Mouse (Mus musculus) hindbrain, embryonic 11.5 days (tissue): ENCODE measurements around the gene Rsrc2. TPM values are rescaled to one million over a fixed set of nuclear protein-coding genes. Genes with fewer than 3 reads are reported as not detected.

Experiments used
- ATAC-seq: fragments of 200-750 bp; cut with Nextera tagmentation; 2 replicates; pipeline ENCODE4 v1.8.0; 2017; ENCODE audit warnings: mild to moderate bottlenecking, moderate TSS enrichment, moderate library complexity; ENCODE audit not compliant: low FRiP score
- DNase-seq: peaks from one replicate; pipeline ENCODE4 v3.0.0-alpha.2; 2015; ENCODE audit warnings: low spot score
- H3K27ac ChIP-seq: fragments of 300-500 bp; sonication (generic); 2 replicates; pipeline ENCODE4 v1.5.1; 2014; ENCODE audit warnings: mild to moderate bottlenecking, low read depth, low read length
- H3K27me3 ChIP-seq: fragments of 300-500 bp; sonication (generic); 2 replicates; pipeline ENCODE4 v1.6.1; 2014; ENCODE audit warnings: mild to moderate bottlenecking, low read length, moderate library complexity, mixed read lengths; ENCODE audit not compliant: control insufficient read depth, insufficient read depth
- H3K36me3 ChIP-seq: fragments of 300-500 bp; sonication (generic); 2 replicates; pipeline ENCODE4 v1.6.1; 2014; ENCODE audit warnings: mild to moderate bottlenecking, low read length, moderate library complexity, mixed read lengths; ENCODE audit not compliant: control insufficient read depth, insufficient read depth
- H3K4me1 ChIP-seq: fragments of 300-500 bp; sonication (generic); replicated peaks from 2 replicates; pipeline ENCODE4 v1.6.1; 2014; ENCODE audit warnings: low read length, mixed read lengths; ENCODE audit not compliant: control insufficient read depth, insufficient read depth
- H3K4me2 ChIP-seq: fragments of 300-500 bp; sonication (generic); replicated peaks from 2 replicates; pipeline ENCODE4 v1.6.1; 2014; ENCODE audit warnings: mild to moderate bottlenecking, low read depth, low read length
- H3K4me3 ChIP-seq: fragments of 300-500 bp; sonication (generic); 2 replicates; pipeline ENCODE4 v1.5.1; 2014; ENCODE audit warnings: low read depth, low read length
- H3K9ac ChIP-seq: fragments of 300-500 bp; sonication (generic); 2 replicates; pipeline ENCODE4 v1.6.1; 2014; ENCODE audit warnings: low read depth, low read length
- H3K9me3 ChIP-seq: fragments of 300-500 bp; sonication (generic); 2 replicates; pipeline ENCODE4 v1.6.1; 2016; ENCODE audit warnings: low read length; ENCODE audit not compliant: control insufficient read depth
- WGBS: fragments of 180-500 bp; shearing (Covaris S2); extraction: QIAGEN DNeasy Blood & Tissue Kit; methylation state at CpG from one replicate; pipeline ENCODE4 v1.1.7; 2014; 5-methylcytosine and 5-hydroxymethylcytosine counted together
- polyA plus RNA-seq: library from polyadenylated mRNA; unstranded; fragments of >200 nt; fragmentation: Nextera tagmentation; extraction: Ambion mirVana; gene quantifications from 2 replicates; pipeline ENCODE4 v1.2.1, GENCODE M21; 2014

The Rsrc2 gene
- polyA plus RNA-seq, 1 experiment from 2014 or later: 183 TPM

DNA sequence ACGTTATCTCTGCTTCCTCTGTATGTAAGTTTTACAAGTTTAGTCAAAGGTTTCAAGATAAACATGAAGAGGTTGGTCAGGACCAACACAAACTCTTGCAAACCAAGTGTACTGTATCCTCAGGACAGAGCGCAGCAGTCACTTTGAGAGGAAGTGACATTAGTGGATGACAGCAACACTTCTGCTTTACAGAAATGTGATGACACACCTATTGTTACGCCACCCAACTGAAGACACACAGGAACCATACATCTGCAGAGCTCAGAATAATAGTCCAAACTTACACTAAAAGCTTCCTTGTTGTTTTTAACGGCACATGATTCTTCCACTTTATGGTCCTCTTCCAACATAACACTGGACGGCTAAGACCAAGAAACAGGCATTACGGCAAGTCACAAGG lies 35.4 kb downstream of the Rsrc2 start:
- Histone ChIP-seq H3K4me3 (no peak overlapping the region), H3K9ac (no peak overlapping the region), H3K27ac (no peak overlapping the region), H3K4me2 (no peak overlapping the region), H3K36me3 (peaks cover 19% of the 10 kb centered on the region), H3K27me3 (no peaks in the 10 kb centered on the region), H3K9me3 (no peaks in the 10 kb centered on the region), H3K4me1 (no peaks in the 10 kb centered on the region)
- DNase-seq (no peak), ATAC-seq (no peak)
- 93% methylated on average over 6 of the region's 6 CpGs for WGBS

DNA sequence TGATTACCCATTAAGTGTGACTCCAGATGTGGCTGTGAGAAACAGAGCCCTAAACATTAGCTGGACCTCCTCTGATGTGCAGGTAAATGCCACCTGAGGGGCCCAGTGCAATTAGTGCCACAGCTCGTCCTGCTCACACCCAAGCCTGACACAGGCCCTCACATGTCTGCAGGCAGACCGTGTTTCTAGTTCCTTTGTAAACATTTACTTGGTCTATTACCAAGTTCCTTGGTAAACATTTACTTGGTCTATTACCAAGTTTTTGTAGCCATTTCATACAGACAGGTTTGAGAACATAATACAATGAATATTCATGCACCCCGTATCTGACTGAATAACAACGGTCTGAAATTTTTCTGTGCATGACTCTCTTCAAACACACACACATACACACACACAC lies 39.6 kb downstream of the Rsrc2 start:
- peaks cover 35% of the 10 kb centered on the region for H3K36me3 ChIP-seq
- WGBS: 91% methylated on average over 4 of the region's 4 CpGs
- no peak overlapping the region for H3K27ac ChIP-seq
- ATAC-seq (no peak), DNase-seq (no peak)
- H3K9me3 ChIP-seq: no peaks in the 10 kb centered on the region
- no peak overlapping the region for H3K4me3 ChIP-seq
- no peak overlapping the region for H3K4me2 ChIP-seq
- H3K4me1 ChIP-seq: no peaks in the 10 kb centered on the region
- no peaks in the 10 kb centered on the region for H3K27me3 ChIP-seq
- H3K9ac ChIP-seq: no peak overlapping the region

DNA sequence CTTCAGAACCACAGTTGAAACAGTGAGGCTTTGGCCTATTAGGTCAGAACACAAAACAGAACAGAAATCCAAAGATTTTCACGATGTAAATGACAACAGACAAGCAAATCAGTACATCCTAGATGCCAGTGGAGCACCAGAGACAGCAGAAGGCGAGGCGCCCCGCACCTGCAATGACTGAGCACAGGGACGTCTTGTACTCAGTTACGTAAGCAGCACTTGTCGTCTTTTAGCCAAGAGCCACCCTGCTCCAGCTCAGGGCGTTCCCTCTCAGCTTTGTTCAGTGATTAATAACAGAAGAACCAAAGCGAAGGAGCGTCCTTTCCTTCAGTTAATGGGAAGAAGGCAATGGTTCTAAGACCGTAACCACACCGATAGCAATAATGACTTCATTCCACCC lies 40.6 kb downstream of the Rsrc2 start:
- ATAC-seq: no peak
- Histone ChIP-seq H3K27ac (no peak overlapping the region), H3K9ac (no peak overlapping the region), H3K9me3 (no peaks in the 10 kb centered on the region), H3K4me3 (no peak overlapping the region), H3K4me1 (no peaks in the 10 kb centered on the region), H3K27me3 (no peaks in the 10 kb centered on the region), H3K36me3 (peaks cover 29% of the 10 kb centered on the region), H3K4me2 (no peak overlapping the region)
- no peak for DNase-seq
- WGBS: 94% methylated on average over 12 of the region's 12 CpGs

DNA sequence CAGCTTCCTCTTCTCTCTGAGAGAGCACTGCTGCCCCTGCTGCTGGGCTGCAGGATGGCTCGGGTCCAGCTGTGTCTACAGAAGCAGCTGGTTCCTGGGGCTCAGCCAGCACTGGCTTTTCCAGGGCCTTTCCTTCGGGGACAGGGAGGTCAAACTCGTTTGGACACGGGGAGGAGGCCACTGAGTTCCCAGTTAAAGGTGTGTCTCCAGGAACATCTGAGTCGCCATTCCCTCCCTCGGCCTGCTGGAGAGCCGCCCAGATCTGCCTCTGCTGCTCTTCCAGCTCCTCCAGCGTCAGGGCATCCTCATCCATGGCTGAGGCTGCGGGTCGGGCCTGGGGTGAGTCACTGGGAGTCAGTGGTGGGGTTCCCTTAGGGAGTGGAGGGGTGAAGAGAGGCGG lies 48.6 kb downstream of the Rsrc2 start:
- H3K36me3 ChIP-seq: peaks cover 21% of the 10 kb centered on the region
- no peaks in the 10 kb centered on the region for H3K4me1 ChIP-seq
- no peak overlapping the region for H3K4me3 ChIP-seq
- no peak overlapping the region for H3K9ac ChIP-seq
- no peaks in the 10 kb centered on the region for H3K9me3 ChIP-seq
- ATAC-seq (no peak), DNase-seq (no peak)
- H3K27me3 ChIP-seq: no peaks in the 10 kb centered on the region
- H3K27ac ChIP-seq: no peak overlapping the region
- H3K4me2 ChIP-seq: no peak overlapping the region
- 80% methylated on average over 11 of the region's 11 CpGs for WGBS

DNA sequence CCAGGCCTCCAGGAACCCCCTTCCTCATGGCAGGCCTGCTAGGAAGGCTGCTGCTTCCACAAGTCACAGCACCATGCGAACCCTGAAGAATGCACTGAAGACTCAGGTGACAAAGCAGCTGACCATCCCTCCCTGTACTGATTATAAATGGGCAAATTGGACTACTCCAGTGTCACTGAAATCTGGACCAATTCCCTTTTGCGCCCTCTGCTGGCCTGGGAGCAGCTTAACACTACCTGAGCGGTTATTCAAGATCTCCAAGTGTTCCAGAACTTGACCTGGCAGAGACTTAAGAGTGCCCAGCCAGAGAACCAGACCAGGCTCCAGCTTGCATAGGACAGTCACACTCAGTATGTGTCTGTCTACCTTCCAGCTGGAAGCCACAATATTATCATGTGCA lies 50.0 kb downstream of the Rsrc2 start:
- peak; percentile 90 for DNase-seq
- Histone ChIP-seq H3K4me3 (no peak overlapping the region), H3K36me3 (peaks cover 17% of the 10 kb centered on the region), H3K27me3 (no peaks in the 10 kb centered on the region), H3K4me1 (no peaks in the 10 kb centered on the region), H3K4me2 (no peak overlapping the region), H3K27ac (no peak overlapping the region), H3K9ac (no peak overlapping the region), H3K9me3 (no peaks in the 10 kb centered on the region)
- WGBS: 31% methylated on average over 3 of the region's 3 CpGs
- no peak for ATAC-seq

DNA sequence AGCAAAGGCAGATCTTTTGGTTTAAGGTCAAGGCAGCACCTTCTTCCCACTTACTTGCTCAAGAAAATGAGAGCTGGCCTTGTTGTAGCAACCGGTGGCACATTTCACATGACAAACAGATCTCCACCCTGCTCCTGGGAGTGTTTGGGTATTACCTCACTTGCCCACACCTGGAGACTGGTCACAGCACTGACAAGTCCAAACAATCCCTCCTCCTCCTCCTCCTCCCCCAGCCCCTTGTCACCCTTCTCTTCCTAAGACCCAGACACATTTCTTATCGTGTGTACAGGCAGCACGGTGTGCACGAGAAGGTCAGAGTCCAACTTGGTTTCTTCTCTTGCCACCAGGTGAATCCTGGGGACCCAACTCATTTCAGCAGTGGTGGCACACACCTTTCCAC lies 52.3 kb downstream of the Rsrc2 start:
- H3K4me3 ChIP-seq: no peak overlapping the region
- H3K36me3 ChIP-seq: peaks cover 13% of the 10 kb centered on the region
- ATAC-seq (no peak), DNase-seq (no peak)
- no peak overlapping the region for H3K27ac ChIP-seq
- H3K4me1 ChIP-seq: no peaks in the 10 kb centered on the region
- no peak overlapping the region for H3K4me2 ChIP-seq
- H3K9ac ChIP-seq: no peak overlapping the region
- H3K9me3 ChIP-seq: no peaks in the 10 kb centered on the region
- WGBS: 93% methylated on average over 4 of the region's 4 CpGs
- H3K27me3 ChIP-seq: no peaks in the 10 kb centered on the region

DNA sequence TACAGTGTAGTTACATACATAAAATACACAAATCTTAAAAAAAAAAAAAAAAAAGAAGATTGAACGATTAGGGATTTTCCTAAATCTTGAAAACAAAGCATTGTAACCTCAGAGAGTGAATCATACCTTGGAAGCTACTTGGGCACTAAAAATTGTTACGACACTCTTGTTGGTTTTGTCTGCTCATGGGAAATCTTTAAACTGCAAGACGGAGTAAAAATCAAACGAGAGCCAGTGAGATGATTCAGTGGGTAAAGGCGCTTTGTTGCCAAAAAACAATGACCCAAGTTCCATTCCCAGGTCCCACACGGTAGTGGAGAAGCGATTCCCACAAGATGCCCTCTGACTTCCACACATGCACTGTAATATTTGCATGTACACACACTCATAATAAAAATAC lies 53.0 kb downstream of the Rsrc2 start:
- DNase-seq (no peak), ATAC-seq (no peak)
- peaks cover 12% of the 10 kb centered on the region for H3K36me3 ChIP-seq
- no peak overlapping the region for H3K4me3 ChIP-seq
- H3K4me2 ChIP-seq: no peak overlapping the region
- no peak overlapping the region for H3K9ac ChIP-seq
- H3K27me3 ChIP-seq: no peaks in the 10 kb centered on the region
- WGBS: 96% methylated on average over 7 of the region's 7 CpGs
- H3K9me3 ChIP-seq: no peaks in the 10 kb centered on the region
- no peak overlapping the region for H3K27ac ChIP-seq
- no peaks in the 10 kb centered on the region for H3K4me1 ChIP-seq

DNA sequence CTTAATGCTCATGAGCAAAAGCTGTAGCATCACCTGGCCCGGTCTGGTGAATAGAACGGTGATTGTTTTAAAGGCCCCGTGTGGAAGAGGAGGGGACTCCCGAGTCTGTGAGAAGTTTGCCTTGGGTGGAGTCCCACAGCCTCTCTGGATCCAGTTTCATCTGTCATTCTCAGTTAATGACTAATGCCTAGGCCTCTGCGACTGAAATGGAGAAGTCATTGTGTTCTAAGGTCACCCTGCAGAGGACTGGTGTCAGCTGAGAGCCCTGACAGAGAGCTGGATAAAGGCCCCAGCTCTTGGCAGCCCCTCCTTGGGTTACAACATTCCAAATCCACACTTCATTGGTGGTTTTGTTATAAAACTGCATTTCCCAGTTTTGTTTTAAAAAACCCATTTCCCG lies 54.7 kb downstream of the Rsrc2 start:
- no peak for DNase-seq
- Histone ChIP-seq H3K9ac (no peak overlapping the region), H3K4me1 (no peaks in the 10 kb centered on the region), H3K4me3 (no peak overlapping the region), H3K4me2 (no peak overlapping the region), H3K9me3 (no peaks in the 10 kb centered on the region), H3K27ac (no peak overlapping the region), H3K27me3 (no peaks in the 10 kb centered on the region), H3K36me3 (peaks cover 5% of the 10 kb centered on the region)
- 64% methylated on average over 6 of the region's 6 CpGs for WGBS
- no peak for ATAC-seq

DNA sequence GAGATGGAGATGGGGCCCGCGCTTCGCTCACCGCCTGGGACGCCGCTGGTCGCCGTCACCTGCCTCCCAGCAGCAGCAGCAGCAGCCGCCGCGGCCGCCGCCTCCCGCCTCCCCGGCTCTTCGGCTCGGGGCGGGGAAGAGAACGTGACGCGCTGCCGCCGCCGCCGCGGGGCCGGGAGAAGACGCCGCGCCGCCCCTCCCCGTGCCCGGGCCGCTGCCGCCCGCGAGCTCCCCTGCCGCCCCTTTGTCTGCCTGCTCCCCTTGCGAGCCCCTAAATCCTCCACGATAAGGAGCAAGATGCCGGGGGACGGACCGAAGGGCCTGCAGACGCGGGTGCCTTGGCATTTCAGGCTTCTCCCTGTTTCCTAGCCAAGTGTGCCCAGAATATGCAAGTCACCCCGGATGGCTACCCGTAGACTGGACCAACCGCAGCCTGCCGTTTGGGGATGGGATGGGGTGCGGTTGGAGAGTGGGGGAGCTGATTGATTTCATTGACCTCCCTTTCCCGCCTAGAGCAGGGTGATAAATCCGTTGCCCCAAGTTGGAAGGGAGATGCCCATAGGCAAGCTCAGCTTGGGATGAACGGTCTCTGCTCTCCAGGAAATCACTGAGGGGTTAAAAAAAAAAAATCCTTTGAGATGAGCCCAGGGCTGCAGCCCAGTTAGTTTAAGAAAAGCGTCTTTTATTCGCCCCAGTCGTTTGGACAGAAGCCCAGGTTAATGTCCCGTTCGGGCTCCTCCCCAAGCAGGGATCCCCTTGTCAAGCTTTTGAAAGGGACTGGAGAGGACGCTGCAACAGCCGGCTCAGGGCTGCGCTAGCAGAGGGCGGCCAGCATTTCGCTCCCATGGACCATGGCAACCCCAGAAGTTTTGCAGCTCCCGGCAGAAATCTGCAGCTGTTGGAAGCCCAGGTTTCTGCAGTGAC lies 64.7 kb downstream of the Rsrc2 start, which contains the start of gene Clip1:
Clip1 (minus strand) TSS at position 398 of the 924 bp plus-strand sequence.
- WGBS: 1% methylated on average over 45 of the region's 64 CpGs
- DNase-seq (peak; percentile 80), ATAC-seq (peak; percentile 71)
- Histone ChIP-seq H3K9ac (peak within 1 kb of the TSS; percentile 99), H3K36me3 (no peaks in the 10 kb centered on the region), H3K9me3 (no peaks in the 10 kb centered on the region), H3K4me3 (peak within 1 kb of the TSS; percentile 96), H3K4me1 (0 out of 2 replicates have a peak, but pooled peaks cover 2% of the 10 kb centered on the region), H3K4me2 (peak within 1 kb of the TSS; percentile 79), H3K27ac (peak within 1 kb of the TSS; percentile 98), H3K27me3 (no peaks in the 10 kb centered on the region)
